Mouse (Mus musculus) midbrain, embryonic 10.5 days (tissue): ENCODE data around the gene Pde9a. TPM values are rescaled to one million over a fixed set of nuclear protein-coding genes. Genes with fewer than 3 reads are reported as not detected.
A peak's percentile ranks its signal among the peaks of the same experiment; 100 is the strongest.

Experiments
- DNase-seq: peaks from one replicate; pipeline ENCODE4 v3.0.0-alpha.2; 2017; ENCODE audit warnings: low spot score
- H3K27ac ChIP-seq: fragments of 300-500 bp; sonication (generic); replicated peaks from 2 replicates; pipeline ENCODE4 v1.5.1; 2016; ENCODE audit warnings: mild to moderate bottlenecking
- H3K27me3 ChIP-seq: fragments of 300-500 bp; sonication (generic); 2 replicates; pipeline ENCODE4 v1.6.1; 2016; ENCODE audit warnings: low read depth, mild to moderate bottlenecking; ENCODE audit not compliant: poor library complexity, severe bottlenecking
- H3K36me3 ChIP-seq: fragments of 300-500 bp; sonication (generic); 2 replicates; pipeline ENCODE4 v1.6.1; 2016; ENCODE audit warnings: mild to moderate bottlenecking, moderate library complexity
- H3K4me1 ChIP-seq: fragments of 300-500 bp; sonication (generic); 2 replicates; pipeline ENCODE4 v1.6.1; 2016
- H3K4me3 ChIP-seq: fragments of 300-500 bp; sonication (generic); 2 replicates; pipeline ENCODE4 v1.5.1; 2016; ENCODE audit warnings: mild to moderate bottlenecking, moderate library complexity
- H3K9me3 ChIP-seq: fragments of 300-500 bp; sonication (generic); replicated peaks from 2 replicates; pipeline ENCODE4 v1.6.1; 2016; ENCODE audit warnings: mild to moderate bottlenecking
- WGBS: fragments of 180-500 bp; shearing (Covaris S2); methylation state at CpG from one replicate; pipeline ENCODE4 v1.1.7; 2016; 5-methylcytosine and 5-hydroxymethylcytosine counted together
- polyA plus RNA-seq: library from polyadenylated mRNA; unstranded; fragments of >200 nt; fragmentation: Nextera tagmentation; extraction: Ambion mirVana; gene quantifications from 2 replicates; pipeline ENCODE4 v1.2.1, GENCODE M21; 2016

The Pde9a gene
- polyA plus RNA-seq, 1 experiment from 2014 or later: 12.1 TPM

DNA sequence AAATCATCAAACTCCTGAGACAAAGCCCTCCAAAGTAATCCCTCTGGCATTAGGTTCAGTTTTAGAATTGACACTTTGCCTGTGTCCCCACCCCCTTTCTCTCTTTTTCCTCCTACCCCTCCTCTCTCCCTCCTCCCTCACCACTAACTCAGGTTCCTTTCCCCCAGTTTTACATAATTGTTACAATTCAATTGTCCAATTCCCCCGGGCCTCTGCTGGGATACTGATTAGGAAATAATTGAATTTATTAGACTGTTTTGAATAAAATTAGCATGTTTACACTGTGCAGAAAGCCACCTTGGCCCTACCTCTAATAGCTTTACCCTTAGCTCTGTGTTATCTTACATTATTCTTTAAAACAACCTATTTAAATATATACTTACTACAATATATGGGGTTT lies 128.7 kb downstream of the Pde9a start:
- H3K27me3 ChIP-seq: no peaks in the 10 kb centered on the region
- WGBS: 78% methylated on average over 1 of the region's 1 CpGs
- H3K9me3 ChIP-seq: no peaks in the 10 kb centered on the region
- no peak overlapping the region for H3K4me3 ChIP-seq
- no peak for DNase-seq
- H3K36me3 ChIP-seq: peaks cover 12% of the 10 kb centered on the region
- peaks cover 18% of the 10 kb centered on the region for H3K4me1 ChIP-seq
- no peak overlapping the region for H3K27ac ChIP-seq

DNA sequence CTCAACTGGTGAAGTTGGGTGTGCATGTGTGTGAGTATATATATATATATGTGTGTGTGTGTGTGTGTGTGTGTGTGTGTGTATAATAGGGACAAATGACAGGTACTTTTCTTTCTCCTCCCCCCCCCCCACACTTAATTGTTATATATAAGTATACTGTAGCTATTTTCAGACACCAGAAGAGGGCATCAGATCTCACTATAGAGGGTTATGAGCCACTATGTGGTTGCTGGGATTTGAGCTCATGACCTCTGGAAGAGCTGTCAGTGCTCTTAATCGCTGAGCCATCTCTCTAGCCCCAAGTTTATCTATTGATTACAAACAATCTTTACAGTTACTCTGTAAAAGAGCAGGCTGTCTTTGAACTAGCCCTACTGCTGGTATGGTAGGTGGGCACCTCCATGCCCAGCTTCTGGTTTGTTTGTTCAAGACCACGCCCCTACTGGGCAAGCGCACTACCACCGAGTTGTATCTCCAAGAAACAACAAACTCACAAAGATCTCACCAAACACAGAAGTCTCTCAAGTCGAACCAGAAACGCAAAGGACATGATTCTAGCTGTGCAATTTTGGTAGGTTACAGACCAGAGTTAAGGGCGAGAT lies 133.4 kb downstream of the Pde9a start:
- Histone ChIP-seq H3K9me3 (no peaks in the 10 kb centered on the region), H3K36me3 (peaks cover 24% of the 10 kb centered on the region), H3K4me3 (peak overlapping the region; percentile 85), H3K27ac (peak overlapping the region; percentile 89), H3K4me1 (peaks cover 23% of the 10 kb centered on the region), H3K27me3 (no peaks in the 10 kb centered on the region)
- 2% methylated on average over 7 of the region's 7 CpGs for WGBS
- DNase-seq: no peak

DNA sequence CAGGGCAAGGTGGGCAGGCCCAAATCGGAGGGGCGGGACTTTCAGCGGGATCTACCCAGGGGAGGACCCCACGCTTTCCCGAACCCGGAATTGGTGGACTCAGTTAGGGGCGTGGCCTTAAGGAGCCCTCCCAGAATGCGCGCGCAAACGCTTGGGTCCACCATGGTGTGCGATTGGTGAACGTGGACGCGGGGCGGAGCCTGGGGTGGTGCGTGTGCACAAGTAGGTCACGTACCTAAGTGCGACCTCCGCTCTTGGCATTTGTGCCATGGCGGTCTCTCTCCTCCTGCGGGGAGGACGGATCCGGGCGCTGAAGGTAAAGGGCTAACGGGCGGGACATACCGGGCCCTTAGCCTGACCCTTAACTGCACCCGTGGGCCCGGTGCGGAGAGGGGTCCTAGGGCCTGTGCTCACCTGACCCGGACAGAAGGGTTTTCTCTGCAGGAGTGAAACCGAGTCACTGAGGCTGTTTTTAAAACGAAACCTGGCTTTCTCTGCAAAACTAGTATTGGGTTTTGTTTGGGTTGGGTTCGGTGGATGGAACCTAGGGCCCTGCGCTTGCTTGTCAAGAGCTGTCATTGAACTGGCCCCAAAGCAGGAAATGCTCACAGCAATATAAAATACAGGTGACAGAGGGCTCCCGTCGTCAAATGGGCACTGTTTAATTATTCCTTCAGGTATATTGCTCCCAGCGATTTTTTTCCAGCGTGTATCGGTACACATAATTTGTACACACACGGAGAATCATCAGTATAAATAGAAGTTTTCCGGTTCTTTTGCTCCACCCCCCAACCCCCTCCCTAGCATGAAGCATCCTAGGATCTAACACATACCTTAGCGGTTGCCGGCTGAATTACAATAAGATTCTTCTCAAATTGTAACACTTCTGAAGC lies 134.2 kb downstream of the Pde9a start, which contains the start of the genes Wdr4 and Ndufv3:
TSS of gene Wdr4 (minus strand) at position 35 of the 893 bp plus-strand sequence.
TSS of gene Ndufv3 (plus strand) at position 170 of the 893 bp plus-strand sequence.
- Histone ChIP-seq H3K27ac (peak within 1 kb of the TSS; percentile 89), H3K36me3 (peaks cover 31% of the 10 kb centered on the region), H3K4me1 (peaks cover 23% of the 10 kb centered on the region), H3K9me3 (no peaks in the 10 kb centered on the region), H3K4me3 (peak within 1 kb of the TSS; percentile 85), H3K27me3 (no peaks in the 10 kb centered on the region)
- peak; percentile 97 for DNase-seq
- WGBS: under 1% methylated on average over 45 of the region's 45 CpGs

DNA sequence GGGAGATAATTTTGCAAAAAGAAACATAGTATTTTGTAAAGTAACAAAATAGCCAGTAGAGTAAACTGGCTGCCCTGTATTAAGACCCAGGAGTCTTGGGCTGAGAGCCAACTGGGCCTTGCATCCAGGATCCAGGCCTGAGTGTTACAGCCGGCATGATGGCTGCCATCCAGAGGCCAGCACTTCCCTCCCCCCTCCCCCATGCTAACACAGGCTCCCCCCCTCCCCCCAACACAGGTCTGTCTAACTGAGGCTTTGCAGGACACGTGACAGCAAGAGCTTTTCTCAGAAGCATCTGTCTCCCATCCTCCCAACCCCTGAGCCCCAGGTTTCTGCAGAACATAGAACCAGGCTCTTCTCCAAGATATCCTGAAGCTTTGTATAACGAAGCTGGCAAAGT lies 134.9 kb downstream of the Pde9a start:
- Histone ChIP-seq H3K36me3 (peaks cover 38% of the 10 kb centered on the region), H3K4me3 (peak overlapping the region; percentile 85), H3K27me3 (no peaks in the 10 kb centered on the region), H3K9me3 (no peaks in the 10 kb centered on the region), H3K27ac (no peak overlapping the region), H3K4me1 (peaks cover 23% of the 10 kb centered on the region)
- 19% methylated on average over 3 of the region's 3 CpGs for WGBS
- no peak for DNase-seq

GRCm38 (mm10) chr17:31521948-31522347 lies 135.9 kb downstream of the Pde9a start:
- no peak overlapping the region for H3K4me3 ChIP-seq
- peaks cover 44% of the 10 kb centered on the region for H3K36me3 ChIP-seq
- H3K27me3 ChIP-seq: no peaks in the 10 kb centered on the region
- DNase-seq: no peak
- 91% methylated on average over 6 of the region's 6 CpGs for WGBS
- peaks cover 23% of the 10 kb centered on the region for H3K4me1 ChIP-seq
- H3K9me3 ChIP-seq: no peaks in the 10 kb centered on the region
- H3K27ac ChIP-seq: no peak overlapping the region

DNA sequence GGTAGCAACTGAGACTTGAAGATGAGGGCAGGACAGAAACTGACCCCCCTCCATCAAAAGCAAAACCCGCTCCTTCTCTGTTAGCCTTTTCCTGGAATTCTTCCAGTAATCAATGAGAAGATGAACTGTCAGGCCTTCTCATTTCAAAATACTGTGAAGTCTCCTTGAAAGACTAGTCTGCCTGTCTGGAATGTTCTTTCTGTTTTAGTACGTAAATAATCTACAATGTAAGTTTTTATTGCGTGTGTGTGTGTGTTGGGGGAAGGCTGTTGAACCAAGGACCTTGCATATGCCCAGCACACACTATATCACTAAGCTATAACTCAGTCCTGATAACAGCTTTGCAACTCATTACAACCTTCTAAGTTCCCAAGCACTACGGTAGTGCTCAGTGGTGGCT lies 139.1 kb downstream of the Pde9a start:
- 96% methylated on average over 4 of the region's 4 CpGs for WGBS
- no peak for DNase-seq
- Histone ChIP-seq H3K4me3 (no peak overlapping the region), H3K27ac (no peak overlapping the region), H3K27me3 (no peaks in the 10 kb centered on the region), H3K4me1 (peaks cover 17% of the 10 kb centered on the region), H3K36me3 (peaks cover 72% of the 10 kb centered on the region), H3K9me3 (no peaks in the 10 kb centered on the region)

DNA sequence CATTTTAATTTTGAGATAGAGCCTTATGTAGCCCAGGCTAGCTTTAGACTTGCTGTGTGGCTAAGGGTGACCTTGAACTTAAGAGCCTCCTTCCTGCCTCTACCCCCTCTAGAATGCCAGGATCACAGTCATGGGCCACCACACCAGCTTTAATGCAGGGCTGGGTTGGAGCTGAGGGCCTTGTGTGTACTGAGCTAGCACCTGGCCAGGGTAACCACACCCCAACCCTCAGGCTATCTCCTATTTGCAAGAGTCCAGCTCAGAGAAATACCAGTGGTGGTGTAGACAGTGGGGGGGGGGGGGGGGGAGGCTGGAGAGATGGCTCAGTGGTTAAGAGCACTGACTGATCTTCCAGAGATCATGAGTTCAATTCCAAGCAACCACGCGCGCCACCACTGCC lies 139.8 kb downstream of the Pde9a start:
- no peaks in the 10 kb centered on the region for H3K9me3 ChIP-seq
- 100% methylated on average over 3 of the region's 3 CpGs for WGBS
- no peak overlapping the region for H3K4me3 ChIP-seq
- H3K4me1 ChIP-seq: peaks cover 11% of the 10 kb centered on the region
- no peak overlapping the region for H3K27ac ChIP-seq
- H3K36me3 ChIP-seq: peaks cover 74% of the 10 kb centered on the region
- no peaks in the 10 kb centered on the region for H3K27me3 ChIP-seq
- DNase-seq: no peak

Other genes with a start within 250 kb of the Pde9a start
- gene Tff2, start 241.9 kb upstream of the Pde9a start, polyA plus RNA-seq: not detected in 2 replicates
- gene Tff1, start 220.9 kb upstream of the Pde9a start, polyA plus RNA-seq: not detected in 2 replicates
- gene Tmprss3, start 187.2 kb upstream of the Pde9a start, polyA plus RNA-seq: not detected in 2 replicates
- gene Ubash3a, start 178.3 kb upstream of the Pde9a start, polyA plus RNA-seq: 0.19 and 0.92 TPM in 2 replicates
- 1.7 and 2.5 TPM in 2 replicates for gene Rsph1, start 108.8 kb upstream of the Pde9a start, polyA plus RNA-seq
- 6.4 and 6.9 TPM in 2 replicates for gene Slc37a1, start 99.4 kb upstream of the Pde9a start, polyA plus RNA-seq
- 70.2 and 76.7 TPM in 2 replicates for gene Wdr4, start 133.8 kb downstream of the Pde9a start, polyA plus RNA-seq
- gene Ndufv3, start 133.9 kb downstream of the Pde9a start, polyA plus RNA-seq: 249 and 258 TPM in 2 replicates
- 17.5 and 18.0 TPM in 2 replicates for gene Pknox1, start 178.5 kb downstream of the Pde9a start, polyA plus RNA-seq